19 mouse cellular contexts compared by ENCODE assay signal in the genomic region with DNA sequence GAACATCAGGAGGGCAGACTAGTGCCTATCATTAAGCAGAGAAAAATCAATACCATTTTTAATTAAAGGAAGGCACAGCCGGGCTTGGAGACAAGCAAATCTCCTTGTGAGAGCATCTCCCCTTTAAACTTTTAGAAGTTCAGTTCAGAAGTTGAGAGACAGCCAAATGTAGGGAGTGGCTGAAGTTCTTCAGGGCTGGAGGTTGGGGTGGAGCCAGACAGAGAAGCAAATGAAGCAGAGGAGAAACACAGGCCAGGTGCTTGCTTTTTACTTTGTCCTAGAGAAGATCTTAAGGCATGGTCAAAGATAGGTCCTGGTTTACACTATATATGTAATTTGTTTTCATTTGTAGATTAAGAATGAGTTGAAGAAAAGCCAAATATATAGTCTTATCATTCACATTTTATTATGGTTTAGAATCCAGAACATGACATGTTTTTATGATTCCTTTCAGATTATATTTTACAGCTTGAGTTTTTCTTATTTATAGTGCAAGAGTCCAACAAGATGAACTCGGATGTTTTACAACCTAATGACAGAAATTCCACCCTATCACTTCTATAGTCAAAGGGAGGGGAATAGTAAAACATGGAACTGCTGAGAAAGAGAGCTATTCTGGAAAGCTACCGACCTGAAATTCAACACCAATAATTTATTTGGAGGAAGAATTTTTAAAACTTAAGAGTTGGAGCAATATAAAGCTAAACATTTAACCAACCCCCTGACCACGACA. TPM values are rescaled to one million over a fixed set of nuclear protein-coding genes. Genes with fewer than 3 reads are reported as not detected.
"Had no signal": no experiment of that assay in that cellular context is flagged by ENCODE, and none has a peak within 500 bp of the region (broad histone marks: within the 10 kb centered on the region; RNA-seq: fewer than 3 reads in every experiment).

No protein-coding gene starts in this region.

- H3K9ac ChIP-seq: limb, embryonic 12.5 days; liver, embryonic 14.5 days; midbrain, embryonic 15.5 days; neural tube, embryonic 12.5 days had no signal

- H3K27me3 ChIP-seq: limb, embryonic 12.5 days; megakaryocyte, embryonic 14.5 days; midbrain, embryonic 15.5 days; neural tube, embryonic 12.5 days had no signal

- H3K4me1 ChIP-seq: limb, embryonic 12.5 days; megakaryocyte, embryonic 14.5 days; midbrain, embryonic 15.5 days; neural tube, embryonic 12.5 days had no signal

- DNase-seq: kidney, adult 11 months; kidney, adult 9 months; kidney, postnatal 10 days; lung, adult 18-20 months; lung, postnatal 4 days; right cerebral cortex, adult 18-20 months; spleen, adult 18-20 months; thymus, postnatal 36 days had no signal

- H3K4me3 ChIP-seq: left cerebral cortex, adult 2 months; limb, embryonic 12.5 days; megakaryocyte, embryonic 14.5 days; midbrain, embryonic 15.5 days; neural tube, embryonic 12.5 days had no signal

- H3K27ac ChIP-seq: left cerebral cortex, adult 2 months; limb, embryonic 12.5 days; liver, embryonic 14.5 days; midbrain, embryonic 15.5 days; neural tube, embryonic 12.5 days had no signal

- H3K36me3 ChIP-seq: limb, embryonic 12.5 days; midbrain, embryonic 15.5 days; neural tube, embryonic 12.5 days had no signal

- ATAC-seq: lung, postnatal 0 days; midbrain, embryonic 15.5 days had no signal

- H3K4me2 ChIP-seq: limb, embryonic 12.5 days; midbrain, embryonic 15.5 days; neural tube, embryonic 12.5 days had no signal

RNA-seq across cellular contexts. Expression of gene D1Pas1, which starts 2.9 kb away (rescaled TPM):
- total RNA-seq: layer of hippocampus, postnatal 25 days; left cerebral cortex, adult 2 months; liver, adult 2 months had no signal
- polyA plus RNA-seq: liver, adult 2 months; liver, embryonic 14.5 days; lung, postnatal 0 days; midbrain, embryonic 15.5 days; stomach, embryonic 14.5 days; thymus, postnatal 0 days had no signal
